Mouse (Mus musculus) embryo, embryonic 11.5 days (tissue): ENCODE data around the gene Gpr1.
"Not testable (repeated sequence)": the region's sequence is repeated elsewhere in the genome, so short reads cannot be mapped to it uniquely, and the experiment has no call there.

Source experiments
- DNase-seq: peaks from one replicate; pipeline ENCODE4 v3.0.0-alpha.2; 2012; ENCODE audit warnings: low read depth, low spot score

The Gpr1 gene

DNA sequence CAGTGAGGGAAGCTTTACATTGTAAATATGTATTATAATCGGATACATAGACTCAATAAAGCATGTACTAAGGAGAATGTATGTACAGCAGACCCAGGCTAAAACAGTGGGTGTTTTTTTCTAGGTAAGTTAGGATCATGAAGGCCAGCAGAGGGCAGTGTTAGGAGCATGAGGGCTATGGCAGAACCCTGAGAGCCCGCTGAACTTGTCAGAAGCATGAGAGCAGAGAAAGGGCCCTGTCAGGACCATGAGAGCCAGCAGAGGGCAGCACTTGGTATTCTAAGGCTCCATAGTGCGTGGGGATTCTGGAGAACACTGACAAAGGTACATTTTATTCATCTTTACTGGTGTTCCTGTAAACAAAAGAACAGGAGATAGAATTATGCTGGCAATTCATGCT, 33.3 kb downstream of the Gpr1 start:
- peak; percentile 95 for DNase-seq

DNA sequence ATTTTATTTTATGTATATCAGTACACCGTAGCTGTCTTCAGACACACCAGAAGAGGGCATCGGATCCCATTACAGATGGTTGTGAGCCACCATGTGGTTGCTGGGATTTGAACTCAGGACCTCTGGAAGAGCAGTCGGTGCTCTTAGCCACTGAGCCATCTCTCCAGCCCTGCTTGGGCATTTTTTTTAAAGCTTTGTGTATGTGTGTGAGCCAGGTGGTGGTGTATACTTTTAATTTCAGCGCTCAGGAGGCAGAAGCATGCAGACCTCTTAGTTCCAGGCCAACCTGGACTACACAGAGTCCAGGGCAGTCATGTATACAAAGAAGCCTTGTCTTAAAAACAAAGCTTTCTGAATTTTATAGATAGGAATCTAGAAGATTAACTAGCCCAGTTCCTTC, 33.8 kb downstream of the Gpr1 start:
- not testable (repeated sequence) for DNase-seq

GRCm38 (mm10) chr1:63180122-63180521, 34.2 kb downstream of the Gpr1 start:
- no peak for DNase-seq

- no peak for DNase-seq
These were observed 36.0 kb downstream of the Gpr1 start for GRCm38 (mm10) chr1:63178308-63178707.

- peak; percentile 96 for DNase-seq
These were observed 37.5 kb downstream of the Gpr1 start, which contains the start of the genes Eef1b2 and Ndufs1 for GRCm38 (mm10) chr1:63176604-63177421. TSS of gene Eef1b2 (plus strand) at chr1:63176825. TSS of gene Ndufs1 (minus strand) at chr1:63176833.

DNA sequence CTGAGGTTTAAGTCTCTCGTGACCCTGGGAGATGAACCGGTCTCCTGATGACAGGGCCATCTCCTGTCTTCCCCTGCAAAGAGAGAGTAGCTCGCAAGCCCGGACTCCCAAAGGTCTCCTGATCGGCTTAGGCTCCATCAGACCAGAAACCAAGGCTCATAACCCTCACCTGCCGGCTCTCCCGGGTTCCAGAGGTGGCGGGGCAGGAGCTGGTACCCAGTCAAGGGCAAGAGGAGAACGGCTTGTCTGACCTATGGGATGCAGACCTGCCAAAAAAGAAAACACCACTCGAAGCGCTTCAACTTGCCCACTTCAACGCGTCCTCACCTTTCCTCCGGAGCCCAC, 38.1 kb downstream of the Gpr1 start:
- DNase-seq, result no peak

DNA sequence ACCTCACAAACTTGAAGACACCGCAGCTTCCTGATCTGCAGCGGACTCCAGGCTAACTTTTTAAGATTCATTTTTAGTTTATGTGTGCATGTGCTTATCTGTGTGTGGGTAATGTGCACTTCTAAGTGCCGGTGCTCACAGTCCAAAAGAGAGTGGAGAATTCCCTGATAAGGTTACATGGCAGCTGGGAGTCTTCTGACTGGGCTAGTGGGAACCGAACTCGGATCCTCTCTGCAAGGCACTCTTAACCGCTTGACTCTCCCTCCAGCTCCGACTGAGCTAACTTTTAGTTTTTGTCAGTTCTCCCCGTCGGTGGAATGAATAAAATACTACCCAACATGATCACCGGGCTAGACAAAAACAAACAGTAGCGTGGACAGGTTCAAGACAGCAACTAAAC, 38.5 kb downstream of the Gpr1 start:
- no peak for DNase-seq

- DNase-seq, result no peak
These were observed 45.7 kb downstream of the Gpr1 start for GRCm38 (mm10) chr1:63168638-63169037.

DNA sequence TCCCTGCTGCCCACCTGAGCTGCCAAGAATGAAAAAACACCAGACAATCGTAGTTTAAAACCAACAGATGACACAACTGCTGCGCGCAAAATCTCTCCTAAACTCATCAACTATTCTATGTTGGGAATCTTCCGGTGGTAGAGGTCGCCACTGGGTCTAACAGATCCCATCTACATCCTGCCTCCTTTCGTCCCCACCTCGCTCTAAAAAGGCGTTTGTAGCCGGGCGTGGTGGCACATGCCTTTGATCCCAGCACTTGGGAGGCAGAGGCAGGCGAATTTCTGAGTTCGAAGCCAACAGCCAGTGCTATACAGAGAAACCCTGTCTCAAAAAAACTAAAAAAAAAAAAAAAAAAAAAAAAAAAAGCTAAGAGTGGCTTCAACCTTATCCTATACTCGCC, 74.1 kb downstream of the Gpr1 start:
- DNase-seq, result no peak

DNA sequence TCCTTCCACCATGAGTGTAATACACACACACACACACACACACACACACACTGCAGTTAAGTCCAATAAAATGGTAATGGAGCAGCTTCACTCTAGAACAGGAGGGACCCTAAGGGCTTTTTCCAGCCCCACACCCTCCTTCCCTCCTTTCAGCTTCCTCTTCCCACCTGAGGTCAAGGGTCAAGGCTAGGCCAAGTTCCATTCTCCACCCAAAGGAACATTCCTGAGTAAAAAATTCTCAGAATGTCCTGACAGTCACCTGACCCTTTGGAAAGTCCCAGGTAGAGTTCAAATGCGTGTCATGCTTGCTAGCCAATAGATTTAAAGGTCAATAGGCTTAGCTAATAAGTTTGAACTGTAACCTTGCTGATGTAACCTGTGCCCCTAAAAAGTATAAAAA, 75.8 kb downstream of the Gpr1 start:
- not testable (repeated sequence) for DNase-seq

GRCm38 (mm10) chr1:63137971-63138370, 76.4 kb downstream of the Gpr1 start:
- DNase-seq, result no peak

DNA sequence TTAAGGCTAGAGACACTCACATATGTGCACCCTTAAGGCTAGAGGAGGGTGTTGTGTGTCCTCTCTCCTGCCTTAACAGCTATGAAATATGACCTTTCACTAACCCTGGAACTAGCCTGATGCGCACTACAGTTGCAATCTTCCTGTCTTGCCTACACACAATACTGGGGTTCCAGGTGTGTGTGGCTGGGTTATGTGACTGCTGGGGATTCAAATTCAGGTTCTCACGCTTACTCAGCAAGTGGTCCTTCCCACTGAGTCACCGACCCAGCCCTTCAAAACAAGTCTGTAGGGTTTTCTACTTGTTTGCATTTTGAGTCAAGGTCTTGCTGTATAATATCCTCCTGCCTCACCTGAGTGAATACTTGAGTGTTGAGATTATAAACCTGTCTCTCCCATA, 79.8 kb downstream of the Gpr1 start:
- no peak for DNase-seq
